Mouse (Mus musculus) kidney, adult 2 months (tissue): ENCODE results near the gene Wasf3.

ENCODE experiments used
- CTCF ChIP-seq: fragments of 200-500 bp; conservative IDR thresholded peaks from 2 replicates; pipeline ENCODE4 v1.5.1; 2011; ENCODE audit warnings: low read depth, mild to moderate bottlenecking, control low read depth, low read length, moderate library complexity, mixed read lengths; ENCODE audit not compliant: insufficient read depth, insufficient read length
- POLR2A ChIP-seq: fragments of 200-500 bp; IDR thresholded peaks from one replicate; pipeline ENCODE4 v1.6.1; 2011; ENCODE audit warnings: low read depth, low read length, control low read depth

GRCm38 (mm10) chr5:146420081-146420480 is 35.3 kb downstream of the Wasf3 start:
- TF ChIP-seq CTCF: peak; percentile 80
- no peak for TF ChIP-seq POLR2A
